Comparison of ENCODE assay signal across 8 mouse cellular contexts in genomic region chr9:77918211-77918610, GRCm38 (mm10). TPM values are rescaled to one million over a fixed set of nuclear protein-coding genes. Genes with fewer than 3 reads are reported as not detected.
A peak's percentile ranks its signal among the peaks of the same experiment; 100 is the strongest.
DNase-seq lines count a peak whose midpoint lies in the region; ATAC-seq lines count a peak whose summit lies in the region.

No protein-coding gene starts in this region.

- peak overlapping the region; percentile 84 for H3K4me2 ChIP-seq in heart, embryonic 11.5 days
- H3K4me2 ChIP-seq in hindbrain, embryonic 14.5 days (replicated peaks), result peak overlapping the region; percentile 76
- peak overlapping the region; percentile 89 for H3K4me2 ChIP-seq in midbrain, embryonic 13.5 days (replicated peaks)

- no peak for ATAC-seq in heart, embryonic 11.5 days (replicated peaks; ENCODE audit: insufficient number of reproducible peaks, low FRiP score, low TSS enrichment)
- ATAC-seq in hindbrain, embryonic 14.5 days (ENCODE audit: low FRiP score), result no peak
- ATAC-seq in midbrain, embryonic 13.5 days, result no peak

- no peaks in the 10 kb centered on the region for H3K9me3 ChIP-seq in heart, embryonic 11.5 days (replicated peaks; ENCODE audit: control insufficient read depth, low read length)
- H3K9me3 ChIP-seq in hindbrain, embryonic 14.5 days (ENCODE audit: control insufficient read depth, low read length), result no peaks in the 10 kb centered on the region
- no peaks in the 10 kb centered on the region for H3K9me3 ChIP-seq in midbrain, embryonic 13.5 days

- no peaks in the 10 kb centered on the region for H3K27me3 ChIP-seq in heart, embryonic 11.5 days (ENCODE audit: control insufficient read depth, insufficient read depth, low read length)
- H3K27me3 ChIP-seq in hindbrain, embryonic 14.5 days (ENCODE audit: control insufficient read depth, insufficient read depth, low read length), result no peaks in the 10 kb centered on the region
- H3K27me3 ChIP-seq in midbrain, embryonic 13.5 days, result no peaks in the 10 kb centered on the region

- 15% methylated on average over 10 of the region's 10 CpGs for WGBS in heart, embryonic 11.5 days (ENCODE audit: insufficient replicate concordance)
- 22% methylated on average over 10 of the region's 10 CpGs for WGBS in hindbrain, embryonic 14.5 days
- WGBS in midbrain, embryonic 13.5 days, result 25% methylated on average over 10 of the region's 10 CpGs

- DNase-seq in heart, adult 8-10 months (ENCODE audit: low spot score), result no peak
- DNase-seq in T-cell, adult 2 months (ENCODE audit: low spot score), result peak; percentile 44
- DNase-seq in hindbrain, embryonic 14.5 days (ENCODE audit: low spot score), result no peak
- no peak for DNase-seq in right cerebral cortex, postnatal 10 days (ENCODE audit: low spot score in 2 of 2)
- DNase-seq in kidney, postnatal 36 days, result no peak
- no peak for DNase-seq in MN1 (ENCODE audit: low spot score)

- peaks cover 29% of the 10 kb centered on the region for H3K4me1 ChIP-seq in heart, embryonic 11.5 days (ENCODE audit: control insufficient read depth, insufficient read depth, low read length)
- peaks cover 10% of the 10 kb centered on the region; the same call in 1 of the 2 replicates for H3K4me1 ChIP-seq in hindbrain, embryonic 14.5 days (replicated peaks; ENCODE audit: control insufficient read depth, insufficient read depth, low read length)
- H3K4me1 ChIP-seq in midbrain, embryonic 13.5 days (replicated peaks), result peaks cover 41% of the 10 kb centered on the region

- H3K27ac ChIP-seq in heart, embryonic 11.5 days (ENCODE audit: low read depth, low read length), result peak overlapping the region; percentile 93; the same call in 1 of the 2 replicates
- H3K27ac ChIP-seq in hindbrain, embryonic 14.5 days, result peak overlapping the region; percentile 90; the same call in 1 of the 2 replicates
- H3K27ac ChIP-seq in midbrain, embryonic 13.5 days, result peak overlapping the region; percentile 94; the same call in 1 of the 2 replicates

- no peaks in the 10 kb centered on the region for H3K36me3 ChIP-seq in heart, embryonic 11.5 days (ENCODE audit: control insufficient read depth, insufficient read depth, low read length)
- H3K36me3 ChIP-seq in hindbrain, embryonic 14.5 days (replicated peaks; ENCODE audit: control insufficient read depth, insufficient read depth), result no peaks in the 10 kb centered on the region
- no peaks in the 10 kb centered on the region for H3K36me3 ChIP-seq in midbrain, embryonic 13.5 days

- H3K4me3 ChIP-seq in heart, embryonic 11.5 days (ENCODE audit: low read depth, low read length), result peak overlapping the region; percentile 94
- H3K4me3 ChIP-seq in hindbrain, embryonic 14.5 days (replicated peaks; ENCODE audit: low read length), result peak overlapping the region; percentile 67
- peak overlapping the region; percentile 89 for H3K4me3 ChIP-seq in midbrain, embryonic 13.5 days (replicated peaks)

- peak overlapping the region; percentile 85 for H3K9ac ChIP-seq in heart, embryonic 11.5 days (ENCODE audit: low read depth, low read length)
- peak overlapping the region; percentile 73 for H3K9ac ChIP-seq in hindbrain, embryonic 14.5 days
- peak overlapping the region; percentile 85 for H3K9ac ChIP-seq in midbrain, embryonic 13.5 days (replicated peaks)

RNA-seq across cellular contexts. Expression of gene Elovl5, which starts 1.0 kb away (rescaled TPM):
- polyA plus RNA-seq in heart, embryonic 11.5 days (2014; fragmentation: Nextera tagmentation; extraction: Ambion mirVana), result 91.2 and 102 TPM in 2 replicates
- total RNA-seq in heart, adult 8-10 months (2022), result 10 to 100 TPM; 26.6 to 33.0 (median 29.9) TPM
- polyA plus RNA-seq in hindbrain, embryonic 14.5 days (2014; fragmentation: Nextera tagmentation; extraction: Ambion mirVana), result 73.5 and 79.3 TPM in 2 replicates
- 53.4 and 55.1 TPM in 2 replicates for polyA plus RNA-seq in midbrain, embryonic 13.5 days (2015; fragmentation: Nextera tagmentation; extraction: Ambion mirVana)
